Mouse (Mus musculus) retina, embryonic 14.5 days (tissue): ENCODE measurements around the gene Rbm4.

ENCODE experiments used
- DNase-seq: peaks from one replicate; pipeline ENCODE4 v3.0.0-alpha.2; 2015; ENCODE audit warnings: low spot score

Gene Rbm4

DNA sequence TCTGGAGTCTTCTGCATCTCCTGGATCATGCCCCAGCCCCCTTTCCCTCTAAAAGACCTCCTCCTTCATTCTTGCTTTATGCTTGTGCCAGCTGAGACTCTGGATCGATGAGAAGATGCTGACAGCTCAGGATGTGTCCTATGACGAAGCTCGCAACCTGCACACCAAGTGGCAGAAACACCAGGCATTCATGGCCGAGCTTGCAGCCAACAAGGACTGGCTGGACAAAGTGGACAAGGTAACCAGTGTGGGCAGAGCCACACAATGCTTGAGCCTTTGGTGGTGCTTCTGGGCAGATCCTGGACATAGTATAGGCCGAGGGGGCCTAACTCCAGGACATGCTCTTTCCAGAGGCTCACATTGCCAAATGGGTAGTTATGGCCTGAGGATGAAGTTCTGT lies 53.9 kb downstream of the Rbm4 start:
- DNase-seq = no peak

- no peak for DNase-seq
Measured at GRCm38 (mm10) chr19:4739053-4739452, 54.6 kb downstream of the Rbm4 start.

DNA sequence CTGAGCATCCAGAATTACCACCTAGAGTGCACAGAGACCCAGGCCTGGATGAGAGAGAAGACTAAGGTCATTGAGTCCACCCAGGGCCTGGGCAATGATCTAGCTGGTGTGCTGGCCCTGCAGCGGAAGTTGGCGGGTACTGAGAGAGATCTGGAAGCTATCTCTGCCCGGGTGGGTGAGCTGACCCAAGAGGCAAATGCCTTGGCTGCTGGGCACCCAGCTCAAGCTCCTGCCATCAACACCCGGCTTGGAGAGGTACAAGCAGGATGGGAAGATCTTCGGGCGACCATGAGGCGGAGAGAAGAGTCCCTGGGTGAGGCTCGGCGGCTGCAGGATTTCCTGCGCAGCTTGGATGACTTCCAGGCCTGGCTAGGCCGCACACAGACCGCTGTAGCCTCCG lies 55.8 kb downstream of the Rbm4 start:
- DNase-seq = no peak
